Mouse (Mus musculus) C2C12 (cell line): ENCODE measurements around the gene Sec14l5. TPM values are rescaled to one million over a fixed set of nuclear protein-coding genes. Genes with fewer than 3 reads are reported as not detected.

ENCODE experiments used
- H3K27me3 ChIP-seq: one replicate; pipeline ENCODE4 v1.6.1; 2011; ENCODE audit not compliant: control insufficient read depth, insufficient read depth, insufficient read length
- H3K36me3 ChIP-seq: one replicate; pipeline ENCODE4 v1.6.1; 2011; ENCODE audit not compliant: control insufficient read depth, insufficient read depth
- H3K4me3 ChIP-seq: one replicate; pipeline ENCODE4 v1.5.1; 2011; ENCODE audit warnings: mild to moderate bottlenecking, control low read depth; ENCODE audit not compliant: poor library complexity, insufficient read depth, severe bottlenecking
- H3K79me2 ChIP-seq: one replicate; pipeline ENCODE4 v1.6.1; 2011; ENCODE audit not compliant: control insufficient read depth, insufficient read depth
- H3K79me3 ChIP-seq: one replicate; pipeline ENCODE4 v1.6.1; 2011; ENCODE audit warnings: low read depth, control low read depth
- H3ac ChIP-seq: one replicate; pipeline ENCODE3; 2011; ENCODE audit warnings: low read depth; ENCODE audit not compliant: control insufficient read depth, insufficient read length
- CEBPB ChIP-seq: IDR thresholded peaks from one replicate; pipeline ENCODE4 v1.6.1; 2011; ENCODE audit warnings: low read depth, mild to moderate bottlenecking, control low read depth, moderate library complexity
- CTCF ChIP-seq: IDR thresholded peaks from one replicate; pipeline ENCODE4 v1.5.1; 2011; ENCODE audit not compliant: control insufficient read depth, insufficient read depth, insufficient read length
- FOSL1 ChIP-seq: IDR thresholded peaks from one replicate; pipeline ENCODE4 v1.8.0; 2011; ENCODE audit warnings: mild to moderate bottlenecking, low read length; ENCODE audit not compliant: poor library complexity, insufficient read depth, severe bottlenecking
- MAX ChIP-seq: IDR thresholded peaks from one replicate; pipeline ENCODE4 v1.6.1; 2011; ENCODE audit warnings: mild to moderate bottlenecking, control low read depth
- MYOD1 ChIP-seq: IDR thresholded peaks from one replicate; pipeline ENCODE4 v1.6.1; 2011; ENCODE audit warnings: low read depth; ENCODE audit not compliant: control insufficient read depth, insufficient read length
- MYOG ChIP-seq: IDR thresholded peaks from one replicate; pipeline ENCODE4 v1.6.1; 2011; ENCODE audit not compliant: control insufficient read depth, insufficient read length; ENCODE audit errors: extremely low read depth
- USF1 ChIP-seq: IDR thresholded peaks from one replicate; pipeline ENCODE4 v1.6.1; 2011; ENCODE audit warnings: low read depth, mild to moderate bottlenecking, control low read depth, moderate library complexity
- polyA plus RNA-seq: library from polyadenylated mRNA; unstranded; fragments of >200 nt; fragmentation: generic; extraction: Trizol; gene quantifications from one replicate; pipeline ENCODE4 v1.2.1, GENCODE M21; 2012; ENCODE audit warnings: missing spikeins

Gene Sec14l5
- polyA plus RNA-seq, 1 experiment: 0.01 TPM

GRCm38 (mm10) chr16:5184101-5184500 is 37.2 kb downstream of the Sec14l5 start:
- Histone ChIP-seq H3K4me3 (no peak overlapping the region), H3K27me3 (peaks cover 51% of the 10 kb centered on the region), H3K79me3 (no peaks in the 10 kb centered on the region), H3K36me3 (no peaks in the 10 kb centered on the region), H3ac (no peak overlapping the region), H3K79me2 (no peaks in the 10 kb centered on the region)
- no peak for TF ChIP-seq CEBPB
- TF ChIP-seq MAX: no peak
- TF ChIP-seq MYOD1: no peak
- no peak for TF ChIP-seq CTCF
- TF ChIP-seq USF1: no peak

GRCm38 (mm10) chr16:5184956-5185355 is 38.0 kb downstream of the Sec14l5 start:
- Histone ChIP-seq H3K36me3 (no peaks in the 10 kb centered on the region), H3K79me3 (no peaks in the 10 kb centered on the region), H3K4me3 (no peak overlapping the region), H3K27me3 (peaks cover 48% of the 10 kb centered on the region), H3K79me2 (no peaks in the 10 kb centered on the region), H3ac (no peak overlapping the region)
- no peak for TF ChIP-seq CTCF
- no peak for TF ChIP-seq MAX
- no peak for TF ChIP-seq MYOD1
- TF ChIP-seq CEBPB: no peak
- TF ChIP-seq MYOG: no peak
- TF ChIP-seq USF1: no peak
- TF ChIP-seq FOSL1: no peak

- no peaks in the 10 kb centered on the region for H3K79me2 ChIP-seq
- peaks cover 47% of the 10 kb centered on the region for H3K27me3 ChIP-seq
- no peak overlapping the region for H3ac ChIP-seq
- no peaks in the 10 kb centered on the region for H3K79me3 ChIP-seq
- no peak for TF ChIP-seq MYOD1
- TF ChIP-seq CTCF: no peak
- TF ChIP-seq MYOG: no peak
- TF ChIP-seq CEBPB: no peak
- no peak for TF ChIP-seq FOSL1
- no peak overlapping the region for H3K4me3 ChIP-seq
- H3K36me3 ChIP-seq: no peaks in the 10 kb centered on the region
Measured at GRCm38 (mm10) chr16:5185691-5186090, 38.8 kb downstream of the Sec14l5 start.

- no peaks in the 10 kb centered on the region for H3K79me3 ChIP-seq
- H3K36me3 ChIP-seq: no peaks in the 10 kb centered on the region
- H3K79me2 ChIP-seq: no peaks in the 10 kb centered on the region
- peaks cover 42% of the 10 kb centered on the region for H3K27me3 ChIP-seq
- H3ac ChIP-seq: no peak overlapping the region
- no peak for TF ChIP-seq MAX
- TF ChIP-seq MYOD1: no peak
- TF ChIP-seq MYOG: no peak
- TF ChIP-seq CTCF: no peak
- no peak for TF ChIP-seq FOSL1
- TF ChIP-seq CEBPB: no peak
- TF ChIP-seq USF1: no peak
- H3K4me3 ChIP-seq: no peak overlapping the region
Measured at GRCm38 (mm10) chr16:5186234-5186633, 39.3 kb downstream of the Sec14l5 start.

GRCm38 (mm10) chr16:5195080-5195479 is 48.2 kb downstream of the Sec14l5 start:
- Histone ChIP-seq H3K27me3 (peaks cover 2% of the 10 kb centered on the region), H3K36me3 (no peaks in the 10 kb centered on the region), H3ac (no peak overlapping the region), H3K79me3 (no peaks in the 10 kb centered on the region), H3K79me2 (no peaks in the 10 kb centered on the region), H3K4me3 (no peak overlapping the region)
- TF ChIP-seq USF1 (no peak), MYOD1 (no peak), MYOG (no peak), MAX (no peak), CEBPB (no peak), FOSL1 (no peak), CTCF (no peak)

GRCm38 (mm10) chr16:5202681-5203080 is 55.8 kb downstream of the Sec14l5 start:
- no peaks in the 10 kb centered on the region for H3K79me3 ChIP-seq
- peak overlapping the region; percentile 71 for H3K4me3 ChIP-seq
- no peak for TF ChIP-seq USF1
- TF ChIP-seq CEBPB: no peak
- TF ChIP-seq FOSL1: no peak
- peak; percentile 59 for TF ChIP-seq CTCF
- no peak for TF ChIP-seq MYOD1
- no peak for TF ChIP-seq MYOG
- H3K36me3 ChIP-seq: no peaks in the 10 kb centered on the region
- H3K79me2 ChIP-seq: no peaks in the 10 kb centered on the region
- H3K27me3 ChIP-seq: peaks cover 3% of the 10 kb centered on the region
- no peak overlapping the region for H3ac ChIP-seq
